Mouse (Mus musculus): Measurements from ENCODE around the gene F13b.

DNA sequence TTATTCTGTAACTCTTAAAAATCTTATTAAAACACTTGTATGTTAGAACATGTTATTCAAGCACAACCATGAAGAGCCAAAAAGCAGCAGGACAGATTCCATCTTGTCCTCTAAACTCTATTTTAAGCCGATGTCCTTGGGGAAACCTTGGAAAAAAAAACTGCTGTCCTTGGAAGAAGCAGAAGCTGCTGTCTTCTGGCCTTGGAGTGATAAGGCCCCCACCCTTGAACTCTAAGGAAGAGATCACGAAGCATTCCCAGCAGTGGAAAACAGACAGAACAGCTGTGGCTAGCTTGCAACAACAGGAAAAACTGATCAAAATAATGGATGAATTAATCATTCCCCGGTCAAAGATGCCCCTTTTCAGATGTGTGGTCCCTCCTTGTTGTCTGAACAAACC is 5.3 kb upstream of the F13b start:
- TF ChIP-seq GATA1 (IDR thresholded peaks at IDR 0.05; ENCODE audit: borderline replicate concordance, low read length) (no peak), FLI1 (IDR thresholded peaks at IDR 0.05; ENCODE audit: low read length) (no peak)
